Mouse (Mus musculus): Measurements from ENCODE around the gene Rptor. TPM values are rescaled to one million over a fixed set of nuclear protein-coding genes. Genes with fewer than 3 reads are reported as not detected.
A peak's percentile ranks its signal among the peaks of the same experiment; 100 is the strongest.

Rptor gene
- total and polyA plus RNA-seq, 3 experiments, result 19.7 to 32.4 (median 32.1) TPM

DNA sequence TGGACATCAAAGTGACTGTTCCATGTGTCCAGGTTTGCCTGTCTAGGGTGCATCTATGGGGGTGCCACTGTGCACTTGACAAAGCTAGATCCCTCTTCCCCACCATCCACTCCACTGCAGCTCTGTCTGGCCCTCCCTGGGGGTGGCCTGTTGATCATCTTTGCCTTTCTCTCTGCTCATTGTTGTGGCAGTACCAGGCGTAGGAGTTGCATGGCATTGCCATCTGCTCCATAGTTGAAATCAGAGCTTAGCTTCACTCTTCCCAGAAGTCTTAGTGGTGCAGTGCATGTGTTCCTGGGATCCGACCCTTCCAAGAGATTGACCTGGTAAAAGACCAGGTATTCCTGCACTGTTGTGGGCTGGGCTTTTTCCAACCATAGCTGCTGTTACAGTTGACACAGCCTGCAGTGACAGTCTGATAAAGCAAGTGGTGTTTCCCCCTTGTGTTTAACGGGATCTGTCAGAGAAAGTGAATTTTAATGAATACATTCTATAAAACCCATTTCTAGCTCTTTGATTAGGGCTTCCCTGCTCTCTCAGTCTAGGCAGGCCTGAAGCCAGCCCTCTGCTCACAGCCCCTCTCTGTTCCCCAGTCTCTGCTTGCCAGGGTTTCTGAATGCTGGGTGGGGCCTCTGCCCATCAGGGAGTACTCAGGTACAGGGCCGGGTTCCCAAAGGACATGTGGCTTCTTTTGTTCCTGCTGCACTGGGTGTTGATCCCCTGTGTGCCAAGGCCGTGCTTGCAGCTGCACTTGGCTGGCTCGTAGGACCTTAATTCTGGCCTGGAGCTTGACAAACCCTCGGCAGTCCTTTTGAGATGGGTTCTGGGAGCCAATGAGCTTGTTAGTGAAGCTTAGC is 136.5 kb downstream of the Rptor start:
- no peak for TF ChIP-seq CTCF (IDR thresholded peaks at IDR 0.05)
- TF ChIP-seq EP300 (IDR thresholded peaks at IDR 0.05; ENCODE audit: insufficient read depth, low read depth, low read length), result no peak
- intact Hi-C loops (cut with DNase I), result no loop called here
- Histone ChIP-seq H3K9ac (ENCODE audit: low read depth, low read length) (no peak overlapping the region), H3K4me3 (no peak overlapping the region), H3K79me2 (replicated peaks; ENCODE audit: control insufficient read depth, insufficient read depth, low read length) (peaks cover 4% of the 10 kb centered on the region; the same call in 1 of the 2 replicates), H3K27me3 (ENCODE audit: control insufficient read depth, insufficient read depth, low read length) (no peaks in the 10 kb centered on the region), H3K27ac (no peak overlapping the region), H3K4me1 (ENCODE audit: control insufficient read depth, insufficient read depth, low read length) (peaks cover 2% of the 10 kb centered on the region), H3K36me3 (ENCODE audit: control insufficient read depth, insufficient read depth, low read length) (no peaks in the 10 kb centered on the region)
- DNase-seq, result no peak
- 68% methylated on average over 7 of the region's 7 CpGs for WGBS

- no peak for DNase-seq
- Histone ChIP-seq H3K79me2 (replicated peaks; ENCODE audit: control insufficient read depth, insufficient read depth, low read length) (peaks cover 2% of the 10 kb centered on the region; the same call in 1 of the 2 replicates), H3K9ac (ENCODE audit: low read depth, low read length) (no peak overlapping the region), H3K4me3 (no peak overlapping the region), H3K27ac (no peak overlapping the region), H3K27me3 (ENCODE audit: control insufficient read depth, insufficient read depth, low read length) (no peaks in the 10 kb centered on the region), H3K4me1 (ENCODE audit: control insufficient read depth, insufficient read depth, low read length) (no peaks in the 10 kb centered on the region), H3K36me3 (ENCODE audit: control insufficient read depth, insufficient read depth, low read length) (no peaks in the 10 kb centered on the region)
- WGBS, result 67% methylated on average over 1 of the region's 1 CpGs
- TF ChIP-seq CTCF (IDR thresholded peaks at IDR 0.05) (no peak), EP300 (IDR thresholded peaks at IDR 0.05; ENCODE audit: insufficient read depth, low read depth, low read length) (no peak), POLR2A (IDR thresholded peaks at IDR 0.05; ENCODE audit: insufficient read depth, low read depth, low read length) (no peak)
- intact Hi-C loops (cut with DNase I), result no loop called here
Observed at GRCm38 (mm10) chr11:119741401-119741800, 138.7 kb downstream of the Rptor start.

DNA sequence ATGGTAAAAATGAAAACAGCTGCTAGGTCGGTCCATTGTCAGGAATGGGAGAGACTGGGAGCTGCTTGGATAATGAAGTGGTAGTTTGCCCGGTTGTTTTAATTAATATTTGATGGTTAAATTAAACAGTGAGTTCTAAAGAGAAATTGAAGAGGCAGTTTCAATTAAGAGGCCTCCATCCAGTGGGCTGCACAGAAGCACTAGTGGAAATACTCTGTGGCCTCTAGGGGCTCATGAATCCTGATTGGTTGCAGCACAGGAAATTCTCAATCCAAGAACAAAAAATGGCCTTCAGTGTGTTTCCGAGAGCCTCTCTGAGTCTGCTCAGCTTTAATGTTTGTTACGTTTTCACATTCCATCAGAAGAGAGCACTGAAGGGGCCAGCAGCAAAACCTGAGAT is 141.7 kb downstream of the Rptor start:
- H3K27ac ChIP-seq, result no peak overlapping the region
- TF ChIP-seq EP300 (IDR thresholded peaks at IDR 0.05; ENCODE audit: insufficient read depth, low read depth, low read length) (no peak), POLR2A (IDR thresholded peaks at IDR 0.05; ENCODE audit: insufficient read depth, low read depth, low read length) (no peak), CTCF (IDR thresholded peaks at IDR 0.05) (no peak)
- H3K4me1 ChIP-seq (ENCODE audit: control insufficient read depth, insufficient read depth, low read length), result no peaks in the 10 kb centered on the region
- DNase-seq, result no peak
- H3K36me3 ChIP-seq (ENCODE audit: control insufficient read depth, insufficient read depth, low read length), result no peaks in the 10 kb centered on the region
- 78% methylated on average over 4 of the region's 4 CpGs for WGBS
- H3K79me2 ChIP-seq (replicated peaks; ENCODE audit: control insufficient read depth, insufficient read depth, low read length), result no peaks in the 10 kb centered on the region
- intact Hi-C loops (cut with DNase I), result no loop called here
- H3K4me3 ChIP-seq, result no peak overlapping the region
- H3K27me3 ChIP-seq (ENCODE audit: control insufficient read depth, insufficient read depth, low read length), result no peaks in the 10 kb centered on the region
- H3K9ac ChIP-seq (ENCODE audit: low read depth, low read length), result no peak overlapping the region

DNA sequence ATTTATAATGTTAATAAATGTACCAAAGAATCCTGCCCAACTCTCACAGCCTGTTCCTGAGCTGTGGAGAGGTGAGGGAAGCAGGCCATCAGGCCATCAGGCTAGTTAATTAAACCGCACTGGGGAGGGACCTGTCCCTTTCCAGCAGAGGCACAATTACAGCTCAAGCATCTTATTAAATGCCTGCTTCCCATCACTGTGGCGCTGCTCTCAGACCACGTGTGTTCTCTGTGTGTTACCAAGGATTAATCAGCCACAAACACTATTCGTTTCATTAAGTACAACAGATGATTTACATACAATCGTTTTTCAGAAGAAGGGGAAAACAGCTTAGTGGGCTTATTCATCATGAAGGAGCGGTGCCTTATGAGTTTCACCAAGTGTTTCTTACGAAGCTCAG is 142.6 kb downstream of the Rptor start:
- intact Hi-C loops (cut with DNase I), result no loop called here
- H3K4me3 ChIP-seq, result no peak overlapping the region
- H3K27me3 ChIP-seq (ENCODE audit: control insufficient read depth, insufficient read depth, low read length), result no peaks in the 10 kb centered on the region
- H3K36me3 ChIP-seq (ENCODE audit: control insufficient read depth, insufficient read depth, low read length), result no peaks in the 10 kb centered on the region
- 95% methylated on average over 7 of the region's 7 CpGs for WGBS
- no peak for TF ChIP-seq CTCF (IDR thresholded peaks at IDR 0.05)
- TF ChIP-seq EP300 (IDR thresholded peaks at IDR 0.05; ENCODE audit: insufficient read depth, low read depth, low read length), result no peak
- no peak for TF ChIP-seq POLR2A (IDR thresholded peaks at IDR 0.05; ENCODE audit: insufficient read depth, low read depth, low read length)
- no peaks in the 10 kb centered on the region for H3K4me1 ChIP-seq (ENCODE audit: control insufficient read depth, insufficient read depth, low read length)
- no peaks in the 10 kb centered on the region for H3K79me2 ChIP-seq (replicated peaks; ENCODE audit: control insufficient read depth, insufficient read depth, low read length)
- DNase-seq, result no peak
- H3K27ac ChIP-seq, result no peak overlapping the region
- no peak overlapping the region for H3K9ac ChIP-seq (ENCODE audit: low read depth, low read length)

DNA sequence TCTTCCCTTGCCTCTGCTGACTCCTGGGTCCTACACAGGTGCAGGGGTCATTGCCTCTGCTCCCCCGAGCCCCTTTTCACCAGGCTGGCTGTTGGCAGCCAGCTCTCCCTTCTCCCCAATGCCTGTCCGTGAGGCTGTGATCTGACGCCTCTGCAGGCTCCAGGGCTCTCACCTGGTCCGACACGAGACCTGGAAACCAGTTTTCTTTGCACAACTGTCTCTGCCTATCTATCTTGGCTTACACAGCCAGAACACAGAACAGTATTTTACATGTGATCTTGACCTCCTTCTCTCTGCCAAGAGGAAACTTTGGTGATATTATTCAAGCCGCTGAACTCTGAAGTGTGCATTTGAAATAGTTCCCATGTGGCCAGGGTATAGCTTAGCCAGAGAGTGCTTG is 151.8 kb downstream of the Rptor start:
- no peaks in the 10 kb centered on the region for H3K79me2 ChIP-seq (replicated peaks; ENCODE audit: control insufficient read depth, insufficient read depth, low read length)
- peak in 1 of 2 experiments; percentile 39 for DNase-seq
- no peaks in the 10 kb centered on the region; the same call in 1 of the 2 replicates for H3K4me1 ChIP-seq (ENCODE audit: control insufficient read depth, insufficient read depth, low read length)
- no peaks in the 10 kb centered on the region for H3K36me3 ChIP-seq (ENCODE audit: control insufficient read depth, insufficient read depth, low read length)
- H3K27ac ChIP-seq, result no peak overlapping the region
- intact Hi-C loops (cut with DNase I), result no loop called here
- H3K4me3 ChIP-seq, result no peak overlapping the region
- H3K27me3 ChIP-seq (ENCODE audit: control insufficient read depth, insufficient read depth, low read length), result no peaks in the 10 kb centered on the region
- no peak overlapping the region for H3K9ac ChIP-seq (ENCODE audit: low read depth, low read length)
- 53% methylated on average over 6 of the region's 6 CpGs for WGBS
- TF ChIP-seq CTCF (IDR thresholded peaks at IDR 0.05) (no peak), EP300 (IDR thresholded peaks at IDR 0.05; ENCODE audit: insufficient read depth, low read depth, low read length) (no peak), POLR2A (IDR thresholded peaks at IDR 0.05; ENCODE audit: insufficient read depth, low read depth, low read length) (no peak)

DNA sequence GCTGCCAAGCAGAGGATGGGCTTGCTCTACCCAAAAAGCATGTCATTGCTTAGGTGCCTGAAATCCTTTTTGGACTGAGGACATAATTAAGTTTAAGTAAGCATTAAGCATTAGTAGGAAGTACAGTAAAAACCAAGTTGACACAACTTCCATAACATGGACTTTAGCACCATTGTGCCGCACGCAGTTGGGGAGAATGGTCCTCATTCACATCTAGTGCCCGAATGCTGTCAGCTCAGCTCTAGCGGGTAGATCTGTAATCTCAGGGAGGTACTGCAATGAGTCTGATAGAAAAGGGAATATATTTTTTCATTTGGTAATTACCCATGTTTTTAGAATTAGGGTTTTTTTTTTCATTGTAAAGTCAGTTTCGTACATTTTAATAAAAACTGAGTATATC is 155.5 kb downstream of the Rptor start:
- Histone ChIP-seq H3K9ac (ENCODE audit: low read depth, low read length) (no peak overlapping the region), H3K36me3 (ENCODE audit: control insufficient read depth, insufficient read depth, low read length) (no peaks in the 10 kb centered on the region), H3K27me3 (ENCODE audit: control insufficient read depth, insufficient read depth, low read length) (no peaks in the 10 kb centered on the region), H3K4me3 (no peak overlapping the region), H3K79me2 (replicated peaks; ENCODE audit: control insufficient read depth, insufficient read depth, low read length) (no peaks in the 10 kb centered on the region; the same call in 1 of the 2 replicates), H3K27ac (no peak overlapping the region), H3K4me1 (ENCODE audit: control insufficient read depth, insufficient read depth, low read length) (peaks cover 1% of the 10 kb centered on the region; the same call in 1 of the 2 replicates)
- TF ChIP-seq CTCF (IDR thresholded peaks at IDR 0.05) (no peak), POLR2A (IDR thresholded peaks at IDR 0.05; ENCODE audit: insufficient read depth, low read depth, low read length) (no peak), EP300 (IDR thresholded peaks at IDR 0.05; ENCODE audit: insufficient read depth, low read depth, low read length) (no peak)
- 94% methylated on average over 5 of the region's 5 CpGs for WGBS
- DNase-seq, result no peak
- intact Hi-C loops (cut with DNase I), result no loop called here

Data from heart, adult 2 months (tissue).